Comparison of ENCODE assay signal across 16 mouse cellular contexts in genomic region chr19:51268978-51269556, GRCm38 (mm10).
DNase-seq lines count a peak whose midpoint lies in the region; ATAC-seq and TF ChIP-seq lines count a peak whose summit lies in the region.
"Had no signal": no experiment of that assay in that cellular context is flagged by ENCODE, and none has a peak within 500 bp of the region (broad histone marks: within the 10 kb centered on the region; RNA-seq: fewer than 3 reads in every experiment).

No protein-coding gene starts in this region.

- no peak overlapping the region for H3K4me2 ChIP-seq in forebrain, embryonic 11.5 days (ENCODE audit: low read depth, low read length, severe bottlenecking)
- H3K4me2 ChIP-seq in forebrain, embryonic 16.5 days (ENCODE audit: low read length): no peak overlapping the region
- no peak overlapping the region for H3K4me2 ChIP-seq in embryonic facial prominence, embryonic 14.5 days (ENCODE audit: low read depth, low read length)
- peak overlapping the region; percentile 23; the same call in 1 of the 2 replicates for H3K4me2 ChIP-seq in hindbrain, embryonic 16.5 days (ENCODE audit: low read length)
- H3K4me2 ChIP-seq in midbrain, postnatal 0 days (ENCODE audit: low read depth, low read length, poor library complexity, severe bottlenecking): no peak overlapping the region
- H3K4me2 ChIP-seq: intestine, embryonic 15.5 days; liver, embryonic 12.5 days; lung, embryonic 15.5 days had no signal

- no peaks in the 10 kb centered on the region for H3K9me3 ChIP-seq in forebrain, embryonic 11.5 days (ENCODE audit: control insufficient read depth, low read length)
- H3K9me3 ChIP-seq in forebrain, embryonic 16.5 days (ENCODE audit: control insufficient read depth, low read length): no peaks in the 10 kb centered on the region
- no peaks in the 10 kb centered on the region for H3K9me3 ChIP-seq in embryonic facial prominence, embryonic 14.5 days (ENCODE audit: control insufficient read depth, low read length)
- no peaks in the 10 kb centered on the region for H3K9me3 ChIP-seq in hindbrain, embryonic 16.5 days (ENCODE audit: control insufficient read depth, low read length)
- no peaks in the 10 kb centered on the region for H3K9me3 ChIP-seq in midbrain, postnatal 0 days (ENCODE audit: low read length)
- H3K9me3 ChIP-seq: intestine, embryonic 15.5 days; liver, embryonic 12.5 days; lung, embryonic 15.5 days had no signal

- H3K27me3 ChIP-seq in forebrain, embryonic 11.5 days (ENCODE audit: control insufficient read depth, insufficient read depth, low read length): no peaks in the 10 kb centered on the region
- H3K27me3 ChIP-seq in forebrain, embryonic 16.5 days (replicated peaks; ENCODE audit: control insufficient read depth, insufficient read depth, low read length): no peaks in the 10 kb centered on the region
- no peaks in the 10 kb centered on the region for H3K27me3 ChIP-seq in embryonic facial prominence, embryonic 14.5 days (replicated peaks; ENCODE audit: control insufficient read depth, insufficient read depth, low read length)
- H3K27me3 ChIP-seq in hindbrain, embryonic 16.5 days (replicated peaks; ENCODE audit: control insufficient read depth, insufficient read depth, low read length): no peaks in the 10 kb centered on the region
- H3K27me3 ChIP-seq in midbrain, postnatal 0 days (ENCODE audit: insufficient read depth, low read length): no peaks in the 10 kb centered on the region
- H3K27me3 ChIP-seq: intestine, embryonic 15.5 days; liver, embryonic 12.5 days; lung, embryonic 15.5 days had no signal

- 0 out of 2 replicates have a peak overlapping the region, but pooled peaks have one; percentile 37 for H3K27ac ChIP-seq in forebrain, embryonic 11.5 days (ENCODE audit: low read depth, low read length)
- no peak overlapping the region for H3K27ac ChIP-seq in forebrain, embryonic 16.5 days (ENCODE audit: low read length)
- no peak overlapping the region for H3K27ac ChIP-seq in embryonic facial prominence, embryonic 14.5 days (replicated peaks; ENCODE audit: low read depth, low read length)
- no peak overlapping the region for H3K27ac ChIP-seq in hindbrain, embryonic 16.5 days (ENCODE audit: low read depth, low read length)
- no peak overlapping the region for H3K27ac ChIP-seq in midbrain, postnatal 0 days (ENCODE audit: low read depth, low read length)
- H3K27ac ChIP-seq: intestine, embryonic 15.5 days; layer of hippocampus, adult 2 months; liver, embryonic 12.5 days; lung, embryonic 15.5 days had no signal

- H3K9ac ChIP-seq in forebrain, embryonic 11.5 days (ENCODE audit: low read length): no peak overlapping the region
- no peak overlapping the region for H3K9ac ChIP-seq in forebrain, embryonic 16.5 days (replicated peaks; ENCODE audit: low read depth, low read length)
- no peak overlapping the region for H3K9ac ChIP-seq in embryonic facial prominence, embryonic 14.5 days (ENCODE audit: low read depth, low read length)
- H3K9ac ChIP-seq in hindbrain, embryonic 16.5 days (ENCODE audit: low read depth, low read length): no peak overlapping the region
- H3K9ac ChIP-seq in midbrain, postnatal 0 days (replicated peaks; ENCODE audit: low read length, poor library complexity, severe bottlenecking): no peak overlapping the region
- H3K9ac ChIP-seq: intestine, embryonic 15.5 days; liver, embryonic 12.5 days; lung, embryonic 15.5 days had no signal

- H3K4me3 ChIP-seq in forebrain, embryonic 11.5 days (ENCODE audit: low read depth, low read length): no peak overlapping the region
- H3K4me3 ChIP-seq in forebrain, embryonic 16.5 days (replicated peaks; ENCODE audit: low read length): no peak overlapping the region
- no peak overlapping the region for H3K4me3 ChIP-seq in embryonic facial prominence, embryonic 14.5 days (ENCODE audit: low read depth, low read length)
- H3K4me3 ChIP-seq in hindbrain, embryonic 16.5 days (ENCODE audit: low read length): no peak overlapping the region
- H3K4me3 ChIP-seq in midbrain, postnatal 0 days (ENCODE audit: low read depth, low read length): no peak overlapping the region
- H3K4me3 ChIP-seq: intestine, embryonic 15.5 days; layer of hippocampus, adult 2 months; liver, embryonic 12.5 days; lung, embryonic 15.5 days; myocyte had no signal

- 0 out of 2 replicates have a peak, but pooled peaks have one; percentile 46 for ATAC-seq in forebrain, embryonic 11.5 days (replicated peaks; ENCODE audit: low FRiP score)
- ATAC-seq in forebrain, embryonic 16.5 days: no peak
- no peak for ATAC-seq in embryonic facial prominence, embryonic 14.5 days (ENCODE audit: low read depth)
- no peak for ATAC-seq in hindbrain, embryonic 16.5 days
- ATAC-seq in midbrain, postnatal 0 days (ENCODE audit: low FRiP score): no peak
- ATAC-seq: intestine, embryonic 15.5 days; liver, embryonic 12.5 days had no signal

- DNase-seq in forebrain, embryonic 11.5 days (ENCODE audit: low spot score): no peak
- DNase-seq in embryonic facial prominence, embryonic 14.5 days (ENCODE audit: low spot score): peak; percentile 32
- DNase-seq in midbrain, postnatal 0 days (ENCODE audit: low spot score): peak; percentile 42
- no peak for DNase-seq in heart, postnatal 4 days
- DNase-seq in left cerebral cortex, postnatal 10 days (ENCODE audit: extremely low spot score in 1 of 2, low spot score in 2 of 2): no peak
- DNase-seq in frontal cortex, adult 2 months (ENCODE audit: extremely low spot score in 1 of 2, low spot score in 1 of 2): no peak
- DNase-seq: adrenal gland, adult 2 months; cerebellum, adult 2 months; heart, postnatal 10 days had no signal

- H3K36me3 ChIP-seq in forebrain, embryonic 11.5 days (ENCODE audit: control insufficient read depth, insufficient read depth, low read length): no peaks in the 10 kb centered on the region
- H3K36me3 ChIP-seq in forebrain, embryonic 16.5 days (ENCODE audit: control insufficient read depth, insufficient read depth): no peaks in the 10 kb centered on the region
- H3K36me3 ChIP-seq in embryonic facial prominence, embryonic 14.5 days (ENCODE audit: control insufficient read depth, insufficient read depth, low read length): no peaks in the 10 kb centered on the region
- no peaks in the 10 kb centered on the region for H3K36me3 ChIP-seq in hindbrain, embryonic 16.5 days (ENCODE audit: control insufficient read depth, insufficient read depth, low read length)
- no peaks in the 10 kb centered on the region for H3K36me3 ChIP-seq in midbrain, postnatal 0 days (ENCODE audit: insufficient read depth, low read length)
- H3K36me3 ChIP-seq: intestine, embryonic 15.5 days; liver, embryonic 12.5 days; lung, embryonic 15.5 days had no signal

- TF ChIP-seq CTCF in midbrain, postnatal 0 days (IDR thresholded peaks at IDR 0.05): no peak

- no peaks in the 10 kb centered on the region; the same call in 1 of the 2 replicates for H3K4me1 ChIP-seq in forebrain, embryonic 11.5 days (replicated peaks; ENCODE audit: control insufficient read depth, insufficient read depth, low read length)
- H3K4me1 ChIP-seq in forebrain, embryonic 16.5 days (replicated peaks; ENCODE audit: control insufficient read depth, insufficient read depth, low read length): no peaks in the 10 kb centered on the region
- no peaks in the 10 kb centered on the region for H3K4me1 ChIP-seq in embryonic facial prominence, embryonic 14.5 days (ENCODE audit: control insufficient read depth, insufficient read depth, low read length)
- no peaks in the 10 kb centered on the region; the same call in 1 of the 2 replicates for H3K4me1 ChIP-seq in hindbrain, embryonic 16.5 days (ENCODE audit: control insufficient read depth, insufficient read depth, low read depth, low read length)
- no peaks in the 10 kb centered on the region for H3K4me1 ChIP-seq in midbrain, postnatal 0 days (ENCODE audit: insufficient read depth, low read length)
- H3K4me1 ChIP-seq: intestine, embryonic 15.5 days; liver, embryonic 12.5 days; lung, embryonic 15.5 days had no signal

- 16% methylated on average over 4 of the region's 4 CpGs for WGBS in forebrain, embryonic 11.5 days
- WGBS in forebrain, embryonic 16.5 days: 14% methylated on average over 4 of the region's 4 CpGs
- WGBS in embryonic facial prominence, embryonic 14.5 days: 26% methylated on average over 4 of the region's 4 CpGs
- 22% methylated on average over 4 of the region's 4 CpGs for WGBS in hindbrain, embryonic 16.5 days
- WGBS in midbrain, postnatal 0 days: 8% methylated on average over 4 of the region's 4 CpGs

- intact Hi-C loops in left cerebral cortex, postnatal 10 days (cut with DNase I): no loop called here

Comparison
In these comparisons a context has a peak if more than half of its experiments do, and no peak if none do; other contexts are left out.
1. DNase-seq: peak in embryonic facial prominence, embryonic 14.5 days (single experiment) and midbrain, postnatal 0 days (single experiment); none in forebrain, embryonic 11.5 days (single experiment), heart, postnatal 4 days (single experiment), left cerebral cortex, postnatal 10 days (0 of 2) and frontal cortex, adult 2 months (0 of 2).